Mouse (Mus musculus) lung, postnatal 36 days (tissue): ENCODE results near the gene Nxnl1.

Experiments
- DNase-seq: peaks from one replicate; pipeline ENCODE4 v3.0.0; 2022; ENCODE audit warnings: mixed read lengths

Gene Nxnl1

GRCm38 (mm10) chr8:71579476-71579875, 13.1 kb upstream of the Nxnl1 start:
- DNase-seq, result no peak

GRCm38 (mm10) chr8:71579009-71579408, 12.6 kb upstream of the Nxnl1 start:
- DNase-seq, result no peak

GRCm38 (mm10) chr8:71577856-71578387, 11.5 kb upstream of the Nxnl1 start:
- DNase-seq, result no peak

- no peak for DNase-seq
These were observed 8.6 kb upstream of the Nxnl1 start for GRCm38 (mm10) chr8:71575020-71575419.

GRCm38 (mm10) chr8:71574426-71574825, 8.0 kb upstream of the Nxnl1 start:
- no peak for DNase-seq

GRCm38 (mm10) chr8:71572847-71573633, 6.6 kb upstream of the Nxnl1 start:
- no peak for DNase-seq

GRCm38 (mm10) chr8:71572077-71572476, 5.7 kb upstream of the Nxnl1 start:
- DNase-seq, result no peak

- peak; percentile 99 for DNase-seq
These were observed 4.0 kb upstream of the Nxnl1 start for GRCm38 (mm10) chr8:71570291-71570954.

- DNase-seq, result peak; percentile 96
These were observed 3.2 kb upstream of the Nxnl1 start for GRCm38 (mm10) chr8:71569366-71570290.

GRCm38 (mm10) chr8:71568941-71569340, 2.5 kb upstream of the Nxnl1 start:
- DNase-seq, result no peak

GRCm38 (mm10) chr8:71568387-71568937, 2.1 kb upstream of the Nxnl1 start, which contains the start of gene Slc27a1:
Gene Slc27a1 (plus strand): TSS chr8:71568882.
- peak; percentile 77 for DNase-seq

- DNase-seq, result no peak
These were observed 1.2 kb upstream of the Nxnl1 start for GRCm38 (mm10) chr8:71567587-71567986.

GRCm38 (mm10) chr8:71563992-71564391, 2.4 kb downstream of the Nxnl1 start:
- DNase-seq, result no peak

- DNase-seq, result peak; percentile 88
These were observed 3.6 kb downstream of the Nxnl1 start for GRCm38 (mm10) chr8:71562751-71563150.

- peak; percentile 77 for DNase-seq
These were observed 5.0 kb downstream of the Nxnl1 start for GRCm38 (mm10) chr8:71561401-71561800.

- DNase-seq, result no peak
These were observed 5.6 kb downstream of the Nxnl1 start for GRCm38 (mm10) chr8:71560765-71561164.

GRCm38 (mm10) chr8:71560071-71560470, 6.3 kb downstream of the Nxnl1 start:
- no peak for DNase-seq

- DNase-seq, result peak; percentile 93
These were observed 7.3 kb downstream of the Nxnl1 start for GRCm38 (mm10) chr8:71558958-71559690.

- no peak for DNase-seq
These were observed 8.1 kb downstream of the Nxnl1 start, which contains the start of gene Tmem221 for GRCm38 (mm10) chr8:71558071-71558957. Gene Tmem221 (minus strand): TSS chr8:71558871.

- peak; percentile 29 for DNase-seq
These were observed 11.8 kb downstream of the Nxnl1 start for GRCm38 (mm10) chr8:71554644-71555043.

- DNase-seq, result no peak
These were observed 12.4 kb downstream of the Nxnl1 start for GRCm38 (mm10) chr8:71554001-71554400.
